Mouse (Mus musculus) embryo, embryonic 11.5 days (tissue): ENCODE data around the gene C8b.

Source experiments
- DNase-seq: peaks from one replicate; pipeline ENCODE4 v3.0.0-alpha.2; 2012; ENCODE audit warnings: low read depth, low spot score

C8b gene

GRCm38 (mm10) chr4:104810710-104811286, 44.7 kb downstream of the C8b start:
- DNase-seq = no peak

GRCm38 (mm10) chr4:104813617-104814016, 47.5 kb downstream of the C8b start:
- DNase-seq = no peak

- DNase-seq = no peak
These were observed 50.6 kb downstream of the C8b start for GRCm38 (mm10) chr4:104816519-104817232.

- no peak for DNase-seq
These were observed 51.4 kb downstream of the C8b start for GRCm38 (mm10) chr4:104817509-104817908.

- no peak for DNase-seq
These were observed 52.9 kb downstream of the C8b start for GRCm38 (mm10) chr4:104818986-104819385.

- no peak for DNase-seq
These were observed 53.8 kb downstream of the C8b start for GRCm38 (mm10) chr4:104819891-104820290.

GRCm38 (mm10) chr4:104823597-104824101, 57.5 kb downstream of the C8b start:
- DNase-seq = no peak

- DNase-seq = no peak
These were observed 58.4 kb downstream of the C8b start for GRCm38 (mm10) chr4:104824381-104825077.

GRCm38 (mm10) chr4:104828939-104829338, 62.8 kb downstream of the C8b start:
- no peak for DNase-seq

- DNase-seq = no peak
These were observed 69.0 kb downstream of the C8b start for GRCm38 (mm10) chr4:104835096-104835495.

- DNase-seq = no peak
These were observed 72.2 kb downstream of the C8b start for GRCm38 (mm10) chr4:104838342-104838741.

- DNase-seq = no peak
These were observed 76.1 kb downstream of the C8b start for GRCm38 (mm10) chr4:104842204-104842603.

- DNase-seq = no peak
These were observed 77.4 kb downstream of the C8b start for GRCm38 (mm10) chr4:104843546-104843945.
